Comparison of ENCODE assay signal across 10 mouse cellular contexts in the genomic region with DNA sequence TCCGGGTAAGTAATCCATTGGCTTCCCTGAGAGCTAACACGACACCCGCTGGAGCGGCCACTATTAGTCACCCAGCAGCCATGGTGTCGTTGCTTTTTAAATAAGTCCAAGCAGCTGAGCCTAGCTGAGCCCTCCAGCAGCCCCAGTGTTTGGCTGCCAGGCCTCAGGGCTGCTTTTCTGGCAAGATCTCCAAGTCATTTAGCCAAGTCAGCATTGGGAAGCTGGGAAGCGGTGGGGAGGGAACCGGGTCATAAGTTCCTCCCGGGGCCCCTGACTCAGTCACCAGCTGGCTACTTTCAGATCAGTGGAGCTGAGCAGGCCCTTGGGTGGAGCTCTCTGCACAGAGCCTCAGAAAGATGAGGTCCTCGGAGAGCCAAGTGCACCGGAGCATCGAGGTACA. TPM values are rescaled to one million over a fixed set of nuclear protein-coding genes. Genes with fewer than 3 reads are reported as not detected.
DNase-seq lines count a peak whose midpoint lies in the region; ATAC-seq and TF ChIP-seq lines count a peak whose summit lies in the region.
"Had no signal": no experiment of that assay in that cellular context is flagged by ENCODE, and none has a peak within 500 bp of the region (broad histone marks: within the 10 kb centered on the region; RNA-seq: fewer than 3 reads in every experiment).

No protein-coding gene starts in this region.

- no peak overlapping the region for H3K4me2 ChIP-seq in midbrain, postnatal 0 days (ENCODE audit: low read depth, low read length, poor library complexity, severe bottlenecking)
- no peak overlapping the region for H3K4me2 ChIP-seq in midbrain, embryonic 11.5 days
- H3K4me2 ChIP-seq in stomach, embryonic 15.5 days = no peak overlapping the region
- no peak overlapping the region for H3K4me2 ChIP-seq in forebrain, embryonic 11.5 days (ENCODE audit: low read depth, low read length, severe bottlenecking)
- H3K4me2 ChIP-seq: heart, embryonic 13.5 days; neural tube, embryonic 12.5 days had no signal

- H3K9me3 ChIP-seq in midbrain, postnatal 0 days (ENCODE audit: low read length) = no peaks in the 10 kb centered on the region
- no peaks in the 10 kb centered on the region for H3K9me3 ChIP-seq in midbrain, embryonic 11.5 days (ENCODE audit: control insufficient read depth, low read length)
- H3K9me3 ChIP-seq in stomach, embryonic 15.5 days = no peaks in the 10 kb centered on the region
- no peaks in the 10 kb centered on the region for H3K9me3 ChIP-seq in forebrain, embryonic 11.5 days (ENCODE audit: control insufficient read depth, low read length)
- H3K9me3 ChIP-seq: heart, embryonic 13.5 days; neural tube, embryonic 12.5 days had no signal

- no peak overlapping the region for H3K9ac ChIP-seq in midbrain, postnatal 0 days (replicated peaks; ENCODE audit: low read length, poor library complexity, severe bottlenecking)
- H3K9ac ChIP-seq in midbrain, embryonic 11.5 days (ENCODE audit: low read length) = no peak overlapping the region
- H3K9ac ChIP-seq in stomach, embryonic 15.5 days = no peak overlapping the region
- H3K9ac ChIP-seq in forebrain, embryonic 11.5 days (ENCODE audit: low read length) = no peak overlapping the region
- H3K9ac ChIP-seq: heart, embryonic 13.5 days; neural tube, embryonic 12.5 days had no signal

- WGBS in midbrain, postnatal 0 days = 73% methylated on average over 11 of the region's 11 CpGs
- WGBS in midbrain, embryonic 11.5 days = 79% methylated on average over 11 of the region's 11 CpGs
- 60% methylated on average over 11 of the region's 11 CpGs for WGBS in stomach, embryonic 15.5 days
- WGBS in forebrain, embryonic 11.5 days = 87% methylated on average over 11 of the region's 11 CpGs

- no peaks in the 10 kb centered on the region for H3K27me3 ChIP-seq in midbrain, postnatal 0 days (ENCODE audit: insufficient read depth, low read length)
- no peaks in the 10 kb centered on the region for H3K27me3 ChIP-seq in midbrain, embryonic 11.5 days (ENCODE audit: control insufficient read depth, insufficient read depth, low read length)
- no peaks in the 10 kb centered on the region for H3K27me3 ChIP-seq in stomach, embryonic 15.5 days (replicated peaks)
- H3K27me3 ChIP-seq in forebrain, embryonic 11.5 days (ENCODE audit: control insufficient read depth, insufficient read depth, low read length) = no peaks in the 10 kb centered on the region
- H3K27me3 ChIP-seq: heart, embryonic 13.5 days; neural tube, embryonic 12.5 days had no signal

- H3K27ac ChIP-seq in midbrain, postnatal 0 days (ENCODE audit: low read depth, low read length) = no peak overlapping the region
- H3K27ac ChIP-seq in midbrain, embryonic 11.5 days (ENCODE audit: low read depth, low read length) = no peak overlapping the region
- peak overlapping the region; percentile 44; the same call in 1 of the 2 replicates for H3K27ac ChIP-seq in stomach, embryonic 15.5 days
- H3K27ac ChIP-seq in forebrain, embryonic 11.5 days (ENCODE audit: low read depth, low read length) = no peak overlapping the region
- H3K27ac ChIP-seq: neural tube, embryonic 12.5 days had no signal

- no peak overlapping the region for H3K4me3 ChIP-seq in midbrain, postnatal 0 days (ENCODE audit: low read depth, low read length)
- no peak overlapping the region for H3K4me3 ChIP-seq in midbrain, embryonic 11.5 days (ENCODE audit: low read depth, low read length)
- no peak overlapping the region for H3K4me3 ChIP-seq in stomach, embryonic 15.5 days (replicated peaks)
- H3K4me3 ChIP-seq in forebrain, embryonic 11.5 days (ENCODE audit: low read depth, low read length) = no peak overlapping the region
- H3K4me3 ChIP-seq: heart, embryonic 13.5 days; neural tube, embryonic 12.5 days had no signal

- ATAC-seq in midbrain, postnatal 0 days (ENCODE audit: low FRiP score) = no peak
- no peak for ATAC-seq in midbrain, embryonic 11.5 days (ENCODE audit: low FRiP score)
- ATAC-seq in stomach, embryonic 15.5 days (ENCODE audit: insufficient read depth, low FRiP score, low read depth) = peak; percentile 58; the same call in 1 of the 2 replicates
- no peak for ATAC-seq in forebrain, embryonic 11.5 days (replicated peaks; ENCODE audit: low FRiP score)

- no peaks in the 10 kb centered on the region for H3K4me1 ChIP-seq in midbrain, postnatal 0 days (ENCODE audit: insufficient read depth, low read length)
- H3K4me1 ChIP-seq in midbrain, embryonic 11.5 days (ENCODE audit: control insufficient read depth, insufficient read depth, low read length) = no peaks in the 10 kb centered on the region
- peaks cover 13% of the 10 kb centered on the region for H3K4me1 ChIP-seq in stomach, embryonic 15.5 days
- H3K4me1 ChIP-seq in forebrain, embryonic 11.5 days (replicated peaks; ENCODE audit: control insufficient read depth, insufficient read depth, low read length) = no peaks in the 10 kb centered on the region
- H3K4me1 ChIP-seq: neural tube, embryonic 12.5 days had no signal

- no peak for TF ChIP-seq CTCF in midbrain, postnatal 0 days (IDR thresholded peaks at IDR 0.05)

- H3K36me3 ChIP-seq in midbrain, postnatal 0 days (ENCODE audit: insufficient read depth, low read length) = no peaks in the 10 kb centered on the region
- no peaks in the 10 kb centered on the region for H3K36me3 ChIP-seq in midbrain, embryonic 11.5 days (ENCODE audit: control insufficient read depth, insufficient read depth, low read length)
- no peaks in the 10 kb centered on the region for H3K36me3 ChIP-seq in stomach, embryonic 15.5 days
- H3K36me3 ChIP-seq in forebrain, embryonic 11.5 days (ENCODE audit: control insufficient read depth, insufficient read depth, low read length) = no peaks in the 10 kb centered on the region
- H3K36me3 ChIP-seq: heart, embryonic 13.5 days; neural tube, embryonic 12.5 days had no signal

- peak; percentile 77 for DNase-seq in midbrain, postnatal 0 days (ENCODE audit: low spot score)
- no peak for DNase-seq in midbrain, embryonic 11.5 days (ENCODE audit: low spot score, missing footprints)
- peak; percentile 28 to 31 for DNase-seq in cerebellum, postnatal 36 days
- DNase-seq in kidney, adult 8-10 months = peak; percentile 26 to 43
- no peak for DNase-seq in yolk sac, embryonic 10.5 days (ENCODE audit: low spot score)
- DNase-seq in frontal cortex, adult 2 months (ENCODE audit: extremely low spot score in 1 of 2, low spot score in 1 of 2) = no peak
- no peak for DNase-seq in forebrain, embryonic 11.5 days (ENCODE audit: low spot score)

RNA-seq across cellular contexts. Expression of gene Adamts14, which starts 12.0 kb away (rescaled TPM):
- 1.1 and 1.6 TPM in 2 replicates for total RNA-seq in midbrain, postnatal 0 days (2014; rRNA removed)
- 0.27 and 0.31 TPM in 2 replicates for polyA plus RNA-seq in midbrain, postnatal 0 days (2015; fragmentation: Nextera tagmentation; extraction: Ambion mirVana)
- polyA plus RNA-seq in midbrain, embryonic 11.5 days (2014; fragmentation: Nextera tagmentation; extraction: Ambion mirVana) = 0.21 and 0.31 TPM in 2 replicates
- polyA plus RNA-seq in stomach, embryonic 15.5 days (2015; fragmentation: Nextera tagmentation; extraction: Ambion mirVana) = 1.0 and 1.2 TPM in 2 replicates
- 0.38 and 0.50 TPM in 2 replicates for polyA plus RNA-seq in frontal cortex, adult 2 months (2012; rRNA removed)
- polyA plus RNA-seq in forebrain, embryonic 11.5 days (2014; fragmentation: Nextera tagmentation; extraction: Ambion mirVana) = 0.56 and 0.60 TPM in 2 replicates

RNA-seq across cellular contexts. Expression of gene Prf1, which starts 12.4 kb away (rescaled TPM):
- not detected in 2 replicates for total RNA-seq in midbrain, postnatal 0 days (2014; rRNA removed)
- polyA plus RNA-seq in midbrain, postnatal 0 days (2015; fragmentation: Nextera tagmentation; extraction: Ambion mirVana) = not detected in 2 replicates
- polyA plus RNA-seq in midbrain, embryonic 11.5 days (2014; fragmentation: Nextera tagmentation; extraction: Ambion mirVana) = 0.07 TPM in 1 of 2 replicates, not detected in the other
- polyA plus RNA-seq in stomach, embryonic 15.5 days (2015; fragmentation: Nextera tagmentation; extraction: Ambion mirVana) = 0.06 TPM in 1 of 2 replicates, not detected in the other
- 0.10 and 0.38 TPM in 2 replicates for polyA plus RNA-seq in frontal cortex, adult 2 months (2012; rRNA removed)
- not detected in 2 replicates for polyA plus RNA-seq in forebrain, embryonic 11.5 days (2014; fragmentation: Nextera tagmentation; extraction: Ambion mirVana)
- polyA plus RNA-seq: heart, embryonic 13.5 days; neural tube, embryonic 12.5 days had no signal

Comparison
In these comparisons a context has a peak if more than half of its experiments do, and no peak if none do; other contexts are left out.
1. DNase-seq: peak in midbrain, postnatal 0 days (single experiment), cerebellum, postnatal 36 days (2 of 2) and kidney, adult 8-10 months (2 of 2); none in midbrain, embryonic 11.5 days (single experiment), yolk sac, embryonic 10.5 days (single experiment), frontal cortex, adult 2 months (0 of 2) and forebrain, embryonic 11.5 days (single experiment).